In the genomic region with DNA sequence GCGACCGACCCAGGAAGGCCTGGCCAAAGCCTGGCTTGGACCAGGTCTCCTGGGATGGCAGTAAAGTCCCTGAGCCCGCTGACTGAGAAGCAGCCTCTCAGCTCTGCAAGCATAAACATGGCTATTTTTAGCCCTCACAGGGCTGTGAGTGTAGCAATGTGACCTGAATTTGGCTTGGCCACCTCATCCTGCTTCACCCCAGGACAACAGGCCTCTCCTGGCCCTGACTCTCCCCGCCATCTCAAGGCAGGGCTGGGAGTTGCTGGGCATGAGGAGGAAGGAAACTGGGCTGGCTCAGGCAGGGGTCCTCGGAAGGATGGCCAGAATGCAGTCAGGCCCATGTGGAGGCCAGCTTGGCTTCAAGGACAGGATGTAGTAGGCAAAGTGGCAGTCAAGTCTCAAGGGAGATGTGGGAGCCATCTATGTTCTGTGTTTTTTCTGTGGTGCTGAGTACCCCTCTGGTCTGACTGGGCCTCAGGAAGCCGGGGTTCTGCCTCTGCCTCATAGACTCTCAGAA, we compare ENCODE assay signal across 7 mouse cellular contexts. TPM values are rescaled to one million over a fixed set of nuclear protein-coding genes. Genes with fewer than 3 reads are reported as not detected.
DNase-seq lines count a peak whose midpoint lies in the region; ATAC-seq lines count a peak whose summit lies in the region.

No protein-coding gene starts in this region.

- H3K4me3 ChIP-seq in embryonic facial prominence, embryonic 15.5 days (replicated peaks): no peak overlapping the region
- H3K4me3 ChIP-seq in intestine, embryonic 14.5 days (ENCODE audit: low read depth, low read length): no peak overlapping the region
- no peak overlapping the region for H3K4me3 ChIP-seq in lung, embryonic 16.5 days (ENCODE audit: low read length)
- no peak overlapping the region for H3K4me3 ChIP-seq in stomach, embryonic 15.5 days (replicated peaks)

- peak; percentile 47 for DNase-seq in 416B (ENCODE audit: low read depth)
- peak; percentile 66 for DNase-seq in MN1 (ENCODE audit: low spot score)
- no peak for DNase-seq in intestine, embryonic 14.5 days (ENCODE audit: low spot score)

- ATAC-seq in embryonic facial prominence, embryonic 15.5 days (ENCODE audit: insufficient number of reproducible peaks, low FRiP score, low TSS enrichment, low read depth): no peak; the same call in 1 of the 2 replicates
- no peak for ATAC-seq in intestine, embryonic 14.5 days (replicated peaks; ENCODE audit: low FRiP score, low TSS enrichment, low read depth)
- ATAC-seq in lung, embryonic 16.5 days (ENCODE audit: low read depth): peak; percentile 37; the same call in 1 of the 2 replicates
- ATAC-seq in stomach, embryonic 15.5 days (ENCODE audit: insufficient read depth, low FRiP score, low read depth): no peak
- ATAC-seq in megakaryocyte-erythroid progenitor cell, adult 5-6 weeks (replicated peaks; ENCODE audit: low FRiP score, low TSS enrichment, poor library complexity, severe bottlenecking): no peak

- H3K27me3 ChIP-seq in embryonic facial prominence, embryonic 15.5 days: no peaks in the 10 kb centered on the region
- no peaks in the 10 kb centered on the region for H3K27me3 ChIP-seq in intestine, embryonic 14.5 days (replicated peaks; ENCODE audit: control insufficient read depth, insufficient read depth, low read length)
- H3K27me3 ChIP-seq in lung, embryonic 16.5 days (ENCODE audit: control insufficient read depth, insufficient read depth, low read depth, low read length): no peaks in the 10 kb centered on the region
- H3K27me3 ChIP-seq in stomach, embryonic 15.5 days (replicated peaks): no peaks in the 10 kb centered on the region

- H3K9ac ChIP-seq in embryonic facial prominence, embryonic 15.5 days: no peak overlapping the region
- no peak overlapping the region for H3K9ac ChIP-seq in intestine, embryonic 14.5 days (ENCODE audit: low read length)
- H3K9ac ChIP-seq in lung, embryonic 16.5 days (ENCODE audit: low read length): 0 out of 2 replicates have a peak overlapping the region, but pooled peaks have one; percentile 32
- no peak overlapping the region for H3K9ac ChIP-seq in stomach, embryonic 15.5 days

- peaks cover 63% of the 10 kb centered on the region for H3K4me1 ChIP-seq in embryonic facial prominence, embryonic 15.5 days
- peaks cover 59% of the 10 kb centered on the region for H3K4me1 ChIP-seq in intestine, embryonic 14.5 days (replicated peaks; ENCODE audit: control insufficient read depth, insufficient read depth, low read length)
- H3K4me1 ChIP-seq in lung, embryonic 16.5 days (replicated peaks; ENCODE audit: control insufficient read depth, insufficient read depth, low read length): peaks cover 47% of the 10 kb centered on the region
- H3K4me1 ChIP-seq in stomach, embryonic 15.5 days: peaks cover 73% of the 10 kb centered on the region

- peak overlapping the region; percentile 48 for H3K27ac ChIP-seq in embryonic facial prominence, embryonic 15.5 days (replicated peaks)
- H3K27ac ChIP-seq in intestine, embryonic 14.5 days (ENCODE audit: low read depth): peak overlapping the region; percentile 7; the same call in 1 of the 2 replicates
- H3K27ac ChIP-seq in lung, embryonic 16.5 days (ENCODE audit: low read length): peak overlapping the region; percentile 67
- peak overlapping the region; percentile 13; the same call in 1 of the 2 replicates for H3K27ac ChIP-seq in stomach, embryonic 15.5 days

- H3K4me2 ChIP-seq in embryonic facial prominence, embryonic 15.5 days (replicated peaks): no peak overlapping the region
- no peak overlapping the region for H3K4me2 ChIP-seq in intestine, embryonic 14.5 days (ENCODE audit: low read length)
- no peak overlapping the region for H3K4me2 ChIP-seq in lung, embryonic 16.5 days (ENCODE audit: low read depth, low read length)
- peak overlapping the region; percentile 2; the same call in 1 of the 2 replicates for H3K4me2 ChIP-seq in stomach, embryonic 15.5 days

- H3K9me3 ChIP-seq in embryonic facial prominence, embryonic 15.5 days (replicated peaks): no peaks in the 10 kb centered on the region
- no peaks in the 10 kb centered on the region for H3K9me3 ChIP-seq in intestine, embryonic 14.5 days (ENCODE audit: control insufficient read depth, low read length)
- no peaks in the 10 kb centered on the region for H3K9me3 ChIP-seq in lung, embryonic 16.5 days (ENCODE audit: control insufficient read depth, low read length)
- H3K9me3 ChIP-seq in stomach, embryonic 15.5 days: no peaks in the 10 kb centered on the region

- WGBS in embryonic facial prominence, embryonic 15.5 days: 64% methylated on average over 6 of the region's 6 CpGs
- WGBS in intestine, embryonic 14.5 days: 48% methylated on average over 6 of the region's 6 CpGs
- WGBS in lung, embryonic 16.5 days: 41% methylated on average over 6 of the region's 6 CpGs
- 51% methylated on average over 6 of the region's 6 CpGs for WGBS in stomach, embryonic 15.5 days

- H3K36me3 ChIP-seq in embryonic facial prominence, embryonic 15.5 days: no peaks in the 10 kb centered on the region
- H3K36me3 ChIP-seq in intestine, embryonic 14.5 days (ENCODE audit: control insufficient read depth, insufficient read depth, low read length): no peaks in the 10 kb centered on the region
- no peaks in the 10 kb centered on the region for H3K36me3 ChIP-seq in lung, embryonic 16.5 days (ENCODE audit: control insufficient read depth, insufficient read depth, low read length)
- no peaks in the 10 kb centered on the region for H3K36me3 ChIP-seq in stomach, embryonic 15.5 days

RNA-seq across cellular contexts. Expression of gene Zmiz1, which starts 29.2 kb away (rescaled TPM):
- 38.7 and 40.1 TPM in 2 replicates for polyA plus RNA-seq in embryonic facial prominence, embryonic 15.5 days (2015; fragmentation: Nextera tagmentation; extraction: Ambion mirVana)
- 37.4 and 39.0 TPM in 2 replicates for polyA plus RNA-seq in intestine, embryonic 14.5 days (2014; fragmentation: Nextera tagmentation; extraction: Ambion mirVana)
- 20.4 and 22.4 TPM in 2 replicates for polyA plus RNA-seq in lung, embryonic 16.5 days (2015; fragmentation: Nextera tagmentation; extraction: Ambion mirVana)
- polyA plus RNA-seq in stomach, embryonic 15.5 days (2015; fragmentation: Nextera tagmentation; extraction: Ambion mirVana): 29.0 and 31.3 TPM in 2 replicates
- 51.3 and 56.9 TPM in 2 replicates for total RNA-seq in megakaryocyte-erythroid progenitor cell, adult 5-6 weeks (2014; fragmentation: Nextera tagmentation)
- 6.7 and 12.6 TPM in 2 replicates for total RNA-seq in megakaryocyte-erythroid progenitor cell, adult 5-6 weeks (2017)

Comparison
In these comparisons a context has a peak if more than half of its experiments do, and no peak if none do; other contexts are left out.
1. H3K27ac ChIP-seq: peak in every context shown above with its lines; median percentile 67 in lung, embryonic 16.5 days; 48 in embryonic facial prominence, embryonic 15.5 days; 13 in stomach, embryonic 15.5 days; 7 in intestine, embryonic 14.5 days.